Mouse (Mus musculus) liver, embryonic 14.5 days (tissue): Measurements from ENCODE around the gene Cfap97d2.

Source experiments
- CTCF ChIP-seq: IDR thresholded peaks from 2 replicates; pipeline ENCODE4 v1.5.1; 2016; ENCODE audit warnings: antibody characterized with exemption, low read depth, control low read depth
- EP300 ChIP-seq: IDR thresholded peaks from 2 replicates; pipeline ENCODE4 v1.6.1; 2016; ENCODE audit warnings: antibody characterized with exemption, low read depth

DNA sequence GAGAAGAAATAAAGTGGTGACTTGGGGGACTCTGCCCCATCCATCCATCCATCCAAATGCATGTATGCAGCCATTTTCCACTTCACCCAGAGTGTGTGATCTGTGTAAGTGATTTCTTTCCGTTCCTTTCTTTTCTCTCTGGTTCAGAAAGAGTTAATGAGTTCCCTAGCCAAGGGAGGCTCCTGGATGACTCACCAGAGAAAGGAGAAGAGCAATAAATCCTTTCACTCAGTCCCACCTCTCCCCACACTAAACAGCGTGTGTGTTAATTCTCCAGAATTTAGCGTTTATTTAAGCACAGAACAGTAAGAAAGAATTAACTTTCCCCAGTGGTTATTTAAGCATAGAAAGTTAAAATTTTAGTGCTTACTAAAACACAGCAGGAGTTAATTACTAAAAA lies 41.9 kb downstream of the Cfap97d2 start:
- TF ChIP-seq CTCF (no peak), EP300 (no peak)
